Mouse (Mus musculus): ENCODE results near the gene Tubgcp4. TPM values are rescaled to one million over a fixed set of nuclear protein-coding genes. Genes with fewer than 3 reads are reported as not detected.

Tubgcp4 gene
- polyA plus RNA-seq, 1 experiment: 35.7 TPM

DNA sequence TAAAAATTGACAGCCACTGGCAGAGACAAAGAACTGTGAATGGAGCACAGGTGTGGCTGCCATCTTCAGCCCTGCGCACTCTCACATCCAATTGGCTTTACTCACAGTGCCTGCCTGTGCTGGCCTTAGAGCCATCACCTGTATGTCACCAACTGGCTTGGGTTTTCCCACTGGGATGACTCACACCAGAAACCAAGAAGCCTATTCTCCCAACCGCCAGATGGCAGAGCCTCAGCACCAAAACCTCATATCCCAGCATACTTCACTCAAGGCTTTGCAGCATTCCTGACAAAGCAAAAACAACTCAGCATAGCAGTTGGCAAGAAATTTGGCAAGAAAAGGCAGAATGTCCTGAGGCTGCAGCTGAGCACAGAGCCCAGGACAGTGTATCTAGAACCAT lies 52.6 kb downstream of the Tubgcp4 start:
- 100% methylated on average over 2 of the region's 2 CpGs for WGBS
- no peak overlapping the region for H3K27ac ChIP-seq (ENCODE audit: insufficient read depth, low read length)
- no peaks in the 10 kb centered on the region for H3K27me3 ChIP-seq (ENCODE audit: control insufficient read depth, insufficient read depth, low read length)
- TF ChIP-seq CTCF (IDR thresholded peaks at IDR 0.05; ENCODE audit: extremely low read depth, insufficient read depth, insufficient read length, insufficient replicate concordance) (no peak), POLR2A (IDR thresholded peaks at IDR 0.05; ENCODE audit: low read depth, low read length) (no peak)
- DNase-seq (ENCODE audit: low read depth in 1 of 2, low spot score in 2 of 2): no peak
- peaks cover 8% of the 10 kb centered on the region for H3K36me3 ChIP-seq (ENCODE audit: control insufficient read depth, insufficient read depth, low read length)
- no peaks in the 10 kb centered on the region for H3K4me1 ChIP-seq (ENCODE audit: control insufficient read depth, insufficient read depth, insufficient read length)
- H3K4me3 ChIP-seq (ENCODE audit: extremely low read depth, insufficient read depth, insufficient read length): no peak overlapping the region

DNA sequence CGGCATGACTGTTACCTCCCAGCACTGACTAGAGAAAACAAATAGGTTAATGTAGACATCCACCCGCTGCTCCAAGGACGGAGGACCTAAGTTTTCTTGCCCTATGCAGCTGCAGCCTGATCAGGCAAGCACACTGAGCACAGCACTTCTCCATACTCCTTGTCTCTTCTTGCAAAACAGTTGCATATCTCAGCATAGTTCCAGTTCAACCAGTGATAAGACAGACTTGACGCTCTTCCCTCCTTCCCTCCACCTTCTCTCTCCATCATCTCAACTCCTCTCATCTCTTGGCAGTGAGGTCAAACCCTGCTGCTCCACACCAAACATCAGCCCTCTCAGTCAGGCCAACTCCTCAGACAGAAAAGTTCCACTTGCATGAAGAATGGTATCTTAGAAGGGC lies 57.7 kb downstream of the Tubgcp4 start:
- H3K27me3 ChIP-seq (ENCODE audit: control insufficient read depth, insufficient read depth, low read length): no peaks in the 10 kb centered on the region
- no peak overlapping the region for H3K4me3 ChIP-seq (ENCODE audit: extremely low read depth, insufficient read depth, insufficient read length)
- no peaks in the 10 kb centered on the region for H3K4me1 ChIP-seq (ENCODE audit: control insufficient read depth, insufficient read depth, insufficient read length)
- 89% methylated on average over 4 of the region's 4 CpGs for WGBS
- no peak overlapping the region for H3K27ac ChIP-seq (ENCODE audit: insufficient read depth, low read length)
- TF ChIP-seq POLR2A (IDR thresholded peaks at IDR 0.05; ENCODE audit: low read depth, low read length) (no peak), CTCF (IDR thresholded peaks at IDR 0.05; ENCODE audit: extremely low read depth, insufficient read depth, insufficient read length, insufficient replicate concordance) (no peak)
- peaks cover 14% of the 10 kb centered on the region; the same call in 1 of the 2 replicates for H3K36me3 ChIP-seq (ENCODE audit: control insufficient read depth, insufficient read depth, low read length)
- no peak for DNase-seq (ENCODE audit: low read depth in 1 of 2, low spot score in 2 of 2)

DNA sequence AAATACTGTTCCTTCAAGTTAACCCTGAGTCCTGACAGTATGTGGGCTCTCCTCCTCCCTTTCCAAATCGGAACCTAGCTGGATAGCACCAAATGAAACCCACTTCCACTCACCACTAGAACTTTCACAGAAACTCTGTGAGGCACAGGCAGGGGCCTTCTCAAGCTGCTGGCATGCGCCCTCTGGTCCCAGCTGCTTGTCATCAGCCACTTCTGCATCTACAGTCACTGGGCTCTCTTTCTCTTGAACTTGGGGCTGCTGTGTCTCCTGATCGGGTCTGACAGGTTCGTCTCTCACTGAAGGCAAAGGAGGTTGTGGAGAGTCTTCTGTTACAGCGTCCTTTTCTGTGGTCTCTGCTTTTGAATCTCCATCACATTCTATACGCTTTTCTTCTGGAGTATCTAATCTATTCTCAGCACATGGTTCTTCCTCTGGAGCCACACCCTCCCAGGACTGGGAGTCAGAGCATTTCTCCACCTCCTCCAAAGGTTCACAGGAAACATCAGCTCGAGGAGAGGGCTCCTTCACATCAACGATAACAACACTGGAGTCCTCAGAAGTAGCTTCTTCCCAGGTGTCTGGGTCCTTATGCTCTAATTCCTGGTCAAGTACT lies 65.1 kb downstream of the Tubgcp4 start:
- Histone ChIP-seq H3K36me3 (ENCODE audit: control insufficient read depth, insufficient read depth, low read length) (peaks cover 25% of the 10 kb centered on the region), H3K4me3 (ENCODE audit: extremely low read depth, insufficient read depth, insufficient read length) (no peak overlapping the region), H3K27ac (ENCODE audit: insufficient read depth, low read length) (no peak overlapping the region), H3K27me3 (ENCODE audit: control insufficient read depth, insufficient read depth, low read length) (no peaks in the 10 kb centered on the region), H3K4me1 (ENCODE audit: control insufficient read depth, insufficient read depth, insufficient read length) (no peaks in the 10 kb centered on the region)
- TF ChIP-seq POLR2A (IDR thresholded peaks at IDR 0.05; ENCODE audit: low read depth, low read length) (no peak), CTCF (IDR thresholded peaks at IDR 0.05; ENCODE audit: extremely low read depth, insufficient read depth, insufficient read length, insufficient replicate concordance) (no peak)
- 83% methylated on average over 8 of the region's 8 CpGs for WGBS
- no peak for DNase-seq (ENCODE audit: low read depth in 1 of 2, low spot score in 2 of 2)

DNA sequence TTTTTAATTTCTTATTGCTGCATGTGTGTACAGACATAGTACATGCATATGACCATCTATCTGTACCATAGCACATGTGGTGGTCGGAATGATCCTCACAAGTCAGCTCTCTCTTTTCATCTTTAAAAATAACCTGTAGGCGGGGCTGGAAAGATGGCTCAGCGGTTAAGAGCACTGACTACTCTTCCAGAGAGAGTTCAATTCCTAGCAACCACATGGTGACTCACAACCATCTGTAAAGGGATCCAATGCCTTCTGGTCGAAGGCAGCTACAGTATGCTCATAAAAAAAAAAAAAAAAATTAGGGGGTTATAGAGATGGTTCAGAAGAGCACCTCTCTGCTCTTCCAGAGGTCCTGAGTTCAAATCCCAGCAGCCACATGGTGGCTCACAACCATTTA lies 69.0 kb downstream of the Tubgcp4 start:
- TF ChIP-seq CTCF (IDR thresholded peaks at IDR 0.05; ENCODE audit: extremely low read depth, insufficient read depth, insufficient read length, insufficient replicate concordance) (no peak), POLR2A (IDR thresholded peaks at IDR 0.05; ENCODE audit: low read depth, low read length) (no peak)
- no peak overlapping the region for H3K4me3 ChIP-seq (ENCODE audit: extremely low read depth, insufficient read depth, insufficient read length)
- H3K27ac ChIP-seq (ENCODE audit: insufficient read depth, low read length): no peak overlapping the region
- H3K36me3 ChIP-seq (ENCODE audit: control insufficient read depth, insufficient read depth, low read length): peaks cover 22% of the 10 kb centered on the region
- H3K4me1 ChIP-seq (ENCODE audit: control insufficient read depth, insufficient read depth, insufficient read length): no peaks in the 10 kb centered on the region
- 83% methylated on average over 4 of the region's 4 CpGs for WGBS
- no peak for DNase-seq (ENCODE audit: low read depth in 1 of 2, low spot score in 2 of 2)
- no peaks in the 10 kb centered on the region for H3K27me3 ChIP-seq (ENCODE audit: control insufficient read depth, insufficient read depth, low read length)

DNA sequence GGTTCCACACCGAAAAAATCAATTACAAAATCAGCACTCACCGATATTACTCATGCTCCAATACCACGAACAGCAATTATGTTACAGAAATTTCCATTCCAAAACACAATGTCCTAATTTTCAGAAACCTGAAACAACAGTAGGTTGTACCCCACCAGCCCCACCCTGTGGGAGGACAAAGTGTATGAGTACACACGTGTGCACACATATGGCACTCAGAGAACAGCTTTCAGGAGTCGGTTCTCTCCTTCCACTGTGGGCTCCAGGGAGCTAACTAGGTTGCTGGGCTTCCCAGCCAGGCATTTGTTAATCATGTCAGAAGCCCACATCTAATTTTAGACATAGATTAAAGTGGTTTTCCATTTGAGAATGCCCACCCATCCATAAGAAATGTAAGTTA lies 73.6 kb downstream of the Tubgcp4 start:
- Histone ChIP-seq H3K27ac (ENCODE audit: insufficient read depth, low read length) (no peak overlapping the region), H3K4me3 (ENCODE audit: extremely low read depth, insufficient read depth, insufficient read length) (no peak overlapping the region), H3K27me3 (ENCODE audit: control insufficient read depth, insufficient read depth, low read length) (no peaks in the 10 kb centered on the region), H3K36me3 (ENCODE audit: control insufficient read depth, insufficient read depth, low read length) (peaks cover 18% of the 10 kb centered on the region), H3K4me1 (ENCODE audit: control insufficient read depth, insufficient read depth, insufficient read length) (no peaks in the 10 kb centered on the region)
- 91% methylated on average over 5 of the region's 5 CpGs for WGBS
- no peak for DNase-seq (ENCODE audit: low read depth in 1 of 2, low spot score in 2 of 2)
- TF ChIP-seq POLR2A (IDR thresholded peaks at IDR 0.05; ENCODE audit: low read depth, low read length) (no peak), CTCF (IDR thresholded peaks at IDR 0.05; ENCODE audit: extremely low read depth, insufficient read depth, insufficient read length, insufficient replicate concordance) (no peak)

Other genes starting within 250 kb of the Tubgcp4 start
- gene Ubr1, start 199.9 kb upstream of the Tubgcp4 start, polyA plus RNA-seq (2012; rRNA removed): 25.3 and 31.5 TPM in 2 replicates
- gene Tmem62, start 193.6 kb upstream of the Tubgcp4 start, polyA plus RNA-seq (2012; rRNA removed): 4.9 and 5.5 TPM in 2 replicates
- 27.7 and 33.5 TPM in 2 replicates for gene Ccndbp1, start 162.3 kb upstream of the Tubgcp4 start, polyA plus RNA-seq (2012; rRNA removed)
- gene Epb42, start 133.6 kb upstream of the Tubgcp4 start, polyA plus RNA-seq (2012; rRNA removed): 23.4 and 37.1 TPM in 2 replicates
- 0.02 TPM in 1 of 2 replicates, not detected in the other for gene Tgm5, start 84.8 kb upstream of the Tubgcp4 start, polyA plus RNA-seq (2012; rRNA removed)
- not detected in 2 replicates for gene Tgm7, start 60.9 kb upstream of the Tubgcp4 start, polyA plus RNA-seq (2012; rRNA removed)
- 3.4 and 3.7 TPM in 2 replicates for gene Adal, start 30.2 kb upstream of the Tubgcp4 start, polyA plus RNA-seq (2012; rRNA removed)
- gene Lcmt2, start 30.0 kb upstream of the Tubgcp4 start, polyA plus RNA-seq (2012; rRNA removed): 6.8 and 10.8 TPM in 2 replicates
- gene Zscan29, start 471 bp downstream of the Tubgcp4 start, polyA plus RNA-seq (2012; rRNA removed): 3.1 and 3.5 TPM in 2 replicates
- gene Trp53bp1, start 100.8 kb downstream of the Tubgcp4 start, polyA plus RNA-seq (2012; rRNA removed): 16.5 and 21.1 TPM in 2 replicates
- gene Map1a, start 118.9 kb downstream of the Tubgcp4 start, polyA plus RNA-seq (2012; rRNA removed): 1.2 and 1.3 TPM in 2 replicates
- gene Ppip5k1, start 184.7 kb downstream of the Tubgcp4 start, polyA plus RNA-seq (2012; rRNA removed): 8.7 and 9.3 TPM in 2 replicates
- 0.36 and 0.43 TPM in 2 replicates for gene Ckmt1, start 187.1 kb downstream of the Tubgcp4 start, polyA plus RNA-seq (2012; rRNA removed)
- gene Strc, start 216.5 kb downstream of the Tubgcp4 start, polyA plus RNA-seq (2012; rRNA removed): 0.05 and 0.07 TPM in 2 replicates
- gene Pdia3, start 243.1 kb downstream of the Tubgcp4 start, polyA plus RNA-seq (2012; rRNA removed): 214 and 398 TPM in 2 replicates
- gene Catsper2, start 243.1 kb downstream of the Tubgcp4 start, polyA plus RNA-seq (2012; rRNA removed): 0.89 and 0.97 TPM in 2 replicates